Mouse (Mus musculus) megakaryocyte, embryonic 14.5 days (primary cell): ENCODE data around the gene Upk1a. TPM values are rescaled to one million over a fixed set of nuclear protein-coding genes. Genes with fewer than 3 reads are reported as not detected.
A peak's percentile ranks its signal among the peaks of the same experiment; 100 is the strongest.

Experiments
- H3K27me3 ChIP-seq: replicated peaks from 2 replicates; pipeline ENCODE3; 2012; ENCODE audit warnings: inconsistent platforms
- H3K36me3 ChIP-seq: replicated peaks from 2 replicates; pipeline ENCODE3; 2012; ENCODE audit warnings: low read length, inconsistent platforms, mixed read lengths
- H3K4me1 ChIP-seq: 2 replicates; pipeline ENCODE4 v1.6.1; 2012; ENCODE audit warnings: inconsistent platforms
- H3K4me3 ChIP-seq: replicated peaks from 2 replicates; pipeline ENCODE3; 2012; ENCODE audit warnings: moderate library complexity, mild to moderate bottlenecking, inconsistent platforms
- H3K9me3 ChIP-seq: 2 replicates; pipeline ENCODE4 v1.6.1; 2012; ENCODE audit warnings: inconsistent platforms
- FLI1 ChIP-seq: IDR thresholded peaks from 2 replicates; pipeline ENCODE4 v1.6.1; 2012; ENCODE audit warnings: low read length, inconsistent platforms, mixed read lengths
- GATA1 ChIP-seq: IDR thresholded peaks from 3 replicates; pipeline ENCODE4 v1.6.1; 2012; ENCODE audit warnings: mixed read lengths, low read length, inconsistent platforms, borderline replicate concordance
- polyA plus RNA-seq: library from polyadenylated mRNA; stranded (reverse); fragments of >175 nt; gene quantifications from 2 replicates; pipeline ENCODE4 v1.2.3, GENCODE M21; 2012; ENCODE audit warnings: low replicate concordance; ENCODE audit not compliant: insufficient read depth

The Upk1a gene
- polyA plus RNA-seq, 1 experiment: 1.2 TPM

- peaks cover 20% of the 10 kb centered on the region for H3K4me1 ChIP-seq
- H3K9me3 ChIP-seq: no peaks in the 10 kb centered on the region
- no peaks in the 10 kb centered on the region for H3K36me3 ChIP-seq
- TF ChIP-seq GATA1: no peak
- no peak for TF ChIP-seq FLI1
- H3K27me3 ChIP-seq: peaks cover 21% of the 10 kb centered on the region
- H3K4me3 ChIP-seq: no peak overlapping the region
Measured at GRCm38 (mm10) chr7:30604424-30604823, 8.2 kb downstream of the Upk1a start.

GRCm38 (mm10) chr7:30602583-30602982 is 10.1 kb downstream of the Upk1a start:
- Histone ChIP-seq H3K27me3 (peaks cover 30% of the 10 kb centered on the region), H3K36me3 (no peaks in the 10 kb centered on the region), H3K4me3 (no peak overlapping the region), H3K4me1 (peaks cover 10% of the 10 kb centered on the region), H3K9me3 (peaks cover 3% of the 10 kb centered on the region; the same call in 1 of the 2 replicates)
- TF ChIP-seq GATA1 (no peak), FLI1 (no peak)

GRCm38 (mm10) chr7:30600651-30601050 is 12.0 kb downstream of the Upk1a start:
- no peaks in the 10 kb centered on the region for H3K36me3 ChIP-seq
- no peak overlapping the region for H3K4me3 ChIP-seq
- H3K4me1 ChIP-seq: peaks cover 10% of the 10 kb centered on the region
- H3K9me3 ChIP-seq: peaks cover 3% of the 10 kb centered on the region; the same call in 1 of the 2 replicates
- H3K27me3 ChIP-seq: peaks cover 28% of the 10 kb centered on the region
- TF ChIP-seq FLI1 (no peak), GATA1 (no peak)

GRCm38 (mm10) chr7:30599933-30600353 is 12.7 kb downstream of the Upk1a start:
- peaks cover 12% of the 10 kb centered on the region for H3K4me1 ChIP-seq
- H3K9me3 ChIP-seq: peaks cover 3% of the 10 kb centered on the region; the same call in 1 of the 2 replicates
- peak overlapping the region; percentile 33 for H3K4me3 ChIP-seq
- TF ChIP-seq FLI1 (no peak), GATA1 (no peak)
- no peaks in the 10 kb centered on the region for H3K36me3 ChIP-seq
- peaks cover 34% of the 10 kb centered on the region for H3K27me3 ChIP-seq

GRCm38 (mm10) chr7:30598786-30599185 is 13.9 kb downstream of the Upk1a start, which contains the start of gene Zbtb32:
Zbtb32 (minus strand) TSS chr7:30598909.
- Histone ChIP-seq H3K9me3 (peaks cover 3% of the 10 kb centered on the region; the same call in 1 of the 2 replicates), H3K27me3 (peaks cover 37% of the 10 kb centered on the region), H3K4me1 (peaks cover 23% of the 10 kb centered on the region), H3K36me3 (no peaks in the 10 kb centered on the region), H3K4me3 (no peak within 1 kb of the TSS)
- TF ChIP-seq FLI1 (no peak), GATA1 (no peak)

- peaks cover 36% of the 10 kb centered on the region for H3K4me1 ChIP-seq
- no peak for TF ChIP-seq FLI1
- TF ChIP-seq GATA1: no peak
- peaks cover 37% of the 10 kb centered on the region for H3K27me3 ChIP-seq
- H3K9me3 ChIP-seq: peaks cover 3% of the 10 kb centered on the region; the same call in 1 of the 2 replicates
- H3K4me3 ChIP-seq: no peak overlapping the region
- H3K36me3 ChIP-seq: no peaks in the 10 kb centered on the region
Measured at GRCm38 (mm10) chr7:30596811-30597210, 15.8 kb downstream of the Upk1a start.

GRCm38 (mm10) chr7:30596093-30596492 is 16.6 kb downstream of the Upk1a start:
- peaks cover 40% of the 10 kb centered on the region for H3K4me1 ChIP-seq
- TF ChIP-seq FLI1: no peak
- H3K36me3 ChIP-seq: no peaks in the 10 kb centered on the region
- peaks cover 37% of the 10 kb centered on the region for H3K27me3 ChIP-seq
- peaks cover 3% of the 10 kb centered on the region; the same call in 1 of the 2 replicates for H3K9me3 ChIP-seq
- no peak overlapping the region for H3K4me3 ChIP-seq

GRCm38 (mm10) chr7:30594510-30595024 is 18.1 kb downstream of the Upk1a start:
- TF ChIP-seq FLI1 (no peak), GATA1 (no peak)

GRCm38 (mm10) chr7:30593579-30594509 is 18.8 kb downstream of the Upk1a start:
- H3K36me3 ChIP-seq: no peaks in the 10 kb centered on the region
- H3K4me1 ChIP-seq: peaks cover 44% of the 10 kb centered on the region
- peaks cover 3% of the 10 kb centered on the region; the same call in 1 of the 2 replicates for H3K9me3 ChIP-seq
- peaks cover 25% of the 10 kb centered on the region for H3K27me3 ChIP-seq
- H3K4me3 ChIP-seq: no peak overlapping the region
- TF ChIP-seq FLI1 (no peak), GATA1 (no peak)

More at GRCm38 (mm10) chr7:30594510-30595024, 18.1 kb downstream of the Upk1a start:
- H3K4me1 ChIP-seq: peaks cover 42% of the 10 kb centered on the region
- no peak overlapping the region for H3K4me3 ChIP-seq
- H3K36me3 ChIP-seq: no peaks in the 10 kb centered on the region
- H3K9me3 ChIP-seq: peaks cover 3% of the 10 kb centered on the region; the same call in 1 of the 2 replicates
- H3K27me3 ChIP-seq: peaks cover 26% of the 10 kb centered on the region

- no peaks in the 10 kb centered on the region for H3K9me3 ChIP-seq
- TF ChIP-seq FLI1: no peak
- H3K4me3 ChIP-seq: no peak overlapping the region
- peaks cover 17% of the 10 kb centered on the region for H3K27me3 ChIP-seq
- H3K36me3 ChIP-seq: no peaks in the 10 kb centered on the region
- peaks cover 44% of the 10 kb centered on the region for H3K4me1 ChIP-seq
Measured at GRCm38 (mm10) chr7:30592772-30593423, 19.7 kb downstream of the Upk1a start.
